Mouse (Mus musculus) spleen, adult 2 months (tissue): Measurements from ENCODE around the gene Prss38. TPM values are rescaled to one million over a fixed set of nuclear protein-coding genes. Genes with fewer than 3 reads are reported as not detected.

Experiments
- DNase-seq, 2 experiments: peaks; one replicate each; pipeline versions ENCODE4 v3.0.0 to v3.0.0-alpha.2; 2012 to 2021; ENCODE audit warnings: low spot score in 2 of 2, low read depth in 1 of 2
- H3K27ac ChIP-seq: fragments of 200-500 bp; 2 replicates; pipeline ENCODE4 v1.5.1; 2012; ENCODE audit warnings: low read length, inconsistent platforms; ENCODE audit not compliant: insufficient read depth
- H3K27me3 ChIP-seq: fragments of 200-500 bp; 2 replicates; pipeline ENCODE4 v1.6.1; 2012; ENCODE audit warnings: mild to moderate bottlenecking, moderate library complexity, low read length, inconsistent platforms; ENCODE audit not compliant: control insufficient read depth, insufficient read depth
- H3K36me3 ChIP-seq: fragments of 200-500 bp; 2 replicates; pipeline ENCODE4 v1.6.1; 2012; ENCODE audit warnings: mild to moderate bottlenecking, low read length, inconsistent platforms; ENCODE audit not compliant: control insufficient read depth, insufficient read depth
- H3K4me1 ChIP-seq: fragments of 200-500 bp; 2 replicates; pipeline ENCODE4 v1.6.1; 2011; ENCODE audit warnings: inconsistent platforms; ENCODE audit not compliant: control insufficient read depth, insufficient read depth, insufficient read length
- H3K4me3 ChIP-seq: fragments of 200-500 bp; 2 replicates; pipeline ENCODE4 v1.5.1; 2011; ENCODE audit warnings: mild to moderate bottlenecking, inconsistent platforms; ENCODE audit not compliant: insufficient read depth, insufficient read length; ENCODE audit errors: extremely low read depth
- CTCF ChIP-seq: fragments of 200-500 bp; IDR thresholded peaks from 2 replicates; pipeline ENCODE4 v1.5.1; 2011; ENCODE audit warnings: mild to moderate bottlenecking, inconsistent platforms; ENCODE audit not compliant: insufficient read depth, insufficient read length, insufficient replicate concordance; ENCODE audit errors: extremely low read depth
- POLR2A ChIP-seq: fragments of 200-500 bp; IDR thresholded peaks from 2 replicates; pipeline ENCODE4 v1.6.1; 2011; ENCODE audit warnings: low read depth, low read length, inconsistent platforms
- WGBS: fragments of 180-500 bp; shearing (Covaris S2); methylation state at CpG from one replicate; pipeline ENCODE4 v1.1.7; 2018; 5-methylcytosine and 5-hydroxymethylcytosine counted together
- polyA plus RNA-seq: library from polyadenylated mRNA; depleted of rRNA; stranded (reverse); fragments of >200 nt; gene quantifications from 2 replicates; pipeline ENCODE4 v1.2.3, GENCODE M21; 2012

Gene Prss38
- polyA plus RNA-seq, 1 experiment, result not detected

DNA sequence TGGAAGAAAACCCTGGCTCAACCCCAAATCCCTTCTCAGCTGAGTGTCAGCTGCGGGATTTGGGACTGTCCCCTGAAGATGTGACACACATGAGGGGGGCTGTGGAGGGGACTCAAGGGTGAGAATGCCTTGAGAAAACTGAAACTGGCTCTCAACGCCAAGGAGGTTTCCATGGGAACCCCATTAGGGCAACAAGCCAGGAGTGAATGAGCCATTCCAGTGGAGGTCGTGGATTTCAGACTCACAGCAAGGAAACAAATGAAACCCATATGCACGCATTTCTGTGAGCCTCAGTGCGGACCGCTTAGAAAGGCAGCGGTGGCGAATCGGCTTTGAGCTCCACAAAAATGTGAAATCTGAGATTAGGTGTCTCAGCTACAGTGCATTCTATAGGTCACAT, 18.1 kb upstream of the Prss38 start:
- Histone ChIP-seq H3K4me3 (no peak overlapping the region), H3K4me1 (no peaks in the 10 kb centered on the region), H3K27ac (no peak overlapping the region), H3K36me3 (no peaks in the 10 kb centered on the region), H3K27me3 (no peaks in the 10 kb centered on the region)
- 79% methylated on average over 9 of the region's 9 CpGs for WGBS
- DNase-seq, result no peak
- TF ChIP-seq CTCF (no peak), POLR2A (no peak)

DNA sequence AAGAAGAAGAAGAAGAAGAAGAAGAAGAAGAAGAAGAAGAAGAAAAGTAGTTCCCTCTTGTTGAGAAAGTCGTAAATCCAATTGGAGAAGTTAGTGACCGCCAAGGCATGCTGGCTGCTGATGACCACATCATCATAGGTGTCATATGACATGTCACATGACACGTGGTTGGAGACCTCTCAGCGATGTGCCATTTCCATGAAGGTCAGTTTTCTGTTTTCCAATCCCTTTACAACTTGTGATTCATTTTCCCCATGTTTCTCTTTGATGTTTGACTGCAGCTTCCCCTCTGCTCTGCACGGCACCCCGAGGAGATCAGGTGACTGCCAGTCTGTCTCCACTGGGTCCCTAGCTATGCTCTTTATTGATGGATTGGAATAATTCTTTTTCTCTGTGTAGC, 16.8 kb upstream of the Prss38 start:
- TF ChIP-seq POLR2A (no peak), CTCF (no peak)
- Histone ChIP-seq H3K27ac (no peak overlapping the region), H3K4me1 (no peaks in the 10 kb centered on the region), H3K36me3 (no peaks in the 10 kb centered on the region), H3K4me3 (no peak overlapping the region), H3K27me3 (no peaks in the 10 kb centered on the region)
- DNase-seq, result no peak
- WGBS, result 38% methylated on average over 6 of the region's 6 CpGs

DNA sequence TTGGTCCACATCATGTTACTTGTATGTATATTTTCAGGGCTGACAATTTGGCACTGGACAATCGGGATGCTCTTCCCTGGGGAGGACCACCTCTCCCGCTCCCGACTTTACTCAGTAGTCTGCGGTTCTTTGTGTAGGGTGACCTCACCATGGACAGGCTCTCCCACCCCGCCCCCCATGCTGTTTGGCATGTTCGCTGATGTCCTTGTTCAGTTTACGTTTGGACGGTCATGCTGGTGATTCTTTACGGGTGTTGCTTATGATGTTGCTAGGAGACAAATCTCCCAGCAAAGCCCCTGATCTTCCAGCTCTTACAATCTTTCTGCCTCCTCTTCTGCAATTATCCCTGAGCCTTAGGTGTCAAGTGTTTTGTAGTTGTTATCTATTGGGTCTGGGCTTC, 15.0 kb upstream of the Prss38 start:
- TF ChIP-seq CTCF, result no peak
- no peak for TF ChIP-seq POLR2A

DNA sequence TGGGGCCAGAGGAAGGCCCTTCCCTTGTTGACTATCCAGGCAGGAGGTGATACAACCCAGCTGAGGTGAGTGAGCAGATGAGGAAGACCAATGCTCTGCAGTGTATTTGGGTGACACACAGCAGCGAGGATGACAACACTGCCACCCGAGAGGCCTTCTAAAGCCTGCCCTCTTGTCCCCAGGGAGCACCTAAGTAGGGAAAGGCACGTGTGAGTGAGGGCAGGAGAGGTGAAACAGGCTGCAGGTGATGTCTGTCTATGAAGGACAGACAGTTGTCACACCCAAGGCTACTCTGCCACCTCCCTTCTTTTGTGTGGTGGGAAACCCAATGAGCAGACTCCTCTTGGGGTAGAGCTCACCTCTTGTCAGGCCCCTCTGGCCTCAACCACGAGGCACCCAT, 14.2 kb upstream of the Prss38 start:
- TF ChIP-seq CTCF, result no peak
- TF ChIP-seq POLR2A, result no peak

More for the DNA sequence above, 15.0 kb upstream of the Prss38 start:
- no peak overlapping the region for H3K27ac ChIP-seq
- no peaks in the 10 kb centered on the region for H3K27me3 ChIP-seq
- no peak overlapping the region for H3K4me3 ChIP-seq
- no peaks in the 10 kb centered on the region for H3K36me3 ChIP-seq
- DNase-seq, result no peak
- WGBS, result 90% methylated on average over 9 of the region's 9 CpGs
- no peaks in the 10 kb centered on the region for H3K4me1 ChIP-seq

DNA sequence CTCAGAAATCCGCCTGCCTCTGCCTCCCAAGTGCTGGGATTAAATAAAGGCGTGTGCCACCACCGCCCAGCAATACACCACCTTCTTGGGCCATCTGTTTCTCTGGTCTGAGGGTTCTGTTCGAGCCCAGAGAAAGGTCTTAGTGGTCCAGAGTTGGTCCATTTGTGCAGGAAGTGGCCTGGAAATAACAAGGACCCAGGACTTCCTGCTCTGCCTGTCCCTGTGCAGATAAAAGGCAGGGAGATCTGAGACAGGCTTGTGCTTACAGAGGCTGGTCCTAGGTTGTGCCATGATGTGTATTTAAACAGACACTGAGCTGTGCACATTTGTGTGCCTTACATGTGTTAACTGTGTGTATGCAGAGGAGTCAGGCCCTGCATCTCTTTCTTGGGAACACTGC, 13.3 kb upstream of the Prss38 start:
- no peaks in the 10 kb centered on the region for H3K36me3 ChIP-seq
- H3K4me3 ChIP-seq, result no peak overlapping the region
- H3K27ac ChIP-seq, result no peak overlapping the region
- H3K4me1 ChIP-seq, result no peaks in the 10 kb centered on the region
- DNase-seq, result no peak
- H3K27me3 ChIP-seq, result no peaks in the 10 kb centered on the region
- WGBS, result 68% methylated on average over 4 of the region's 4 CpGs
- no peak for TF ChIP-seq POLR2A
- TF ChIP-seq CTCF, result no peak

More for the DNA sequence above, 14.2 kb upstream of the Prss38 start:
- WGBS, result 37% methylated on average over 4 of the region's 4 CpGs
- DNase-seq, result no peak
- H3K4me1 ChIP-seq, result no peaks in the 10 kb centered on the region
- H3K27me3 ChIP-seq, result no peaks in the 10 kb centered on the region
- H3K36me3 ChIP-seq, result no peaks in the 10 kb centered on the region
- no peak overlapping the region for H3K4me3 ChIP-seq
- H3K27ac ChIP-seq, result no peak overlapping the region

DNA sequence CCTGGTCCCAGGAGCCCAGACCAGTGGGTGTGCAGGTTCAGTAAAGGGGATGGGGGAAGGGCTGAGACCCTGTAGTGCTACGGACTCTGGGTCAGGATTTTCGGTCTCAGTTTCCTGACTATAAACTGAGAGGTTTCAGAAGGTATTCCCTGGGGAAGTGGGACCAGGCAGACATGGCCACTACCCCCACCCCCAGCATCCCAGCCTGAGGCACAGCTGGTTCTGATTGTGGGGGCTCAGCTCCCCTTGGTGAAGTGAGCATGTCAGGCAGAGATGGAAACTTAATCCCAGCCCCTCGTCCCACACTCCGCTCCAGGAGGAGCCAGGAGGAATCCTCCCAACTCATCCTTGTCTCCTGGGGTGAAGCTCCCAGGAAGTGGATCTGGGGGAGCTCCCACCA, 12.0 kb upstream of the Prss38 start:
- DNase-seq, result no peak
- 81% methylated on average over 4 of the region's 4 CpGs for WGBS
- Histone ChIP-seq H3K27ac (no peak overlapping the region), H3K4me3 (no peak overlapping the region), H3K36me3 (no peaks in the 10 kb centered on the region), H3K4me1 (no peaks in the 10 kb centered on the region), H3K27me3 (no peaks in the 10 kb centered on the region)
- TF ChIP-seq CTCF (no peak), POLR2A (no peak)

DNA sequence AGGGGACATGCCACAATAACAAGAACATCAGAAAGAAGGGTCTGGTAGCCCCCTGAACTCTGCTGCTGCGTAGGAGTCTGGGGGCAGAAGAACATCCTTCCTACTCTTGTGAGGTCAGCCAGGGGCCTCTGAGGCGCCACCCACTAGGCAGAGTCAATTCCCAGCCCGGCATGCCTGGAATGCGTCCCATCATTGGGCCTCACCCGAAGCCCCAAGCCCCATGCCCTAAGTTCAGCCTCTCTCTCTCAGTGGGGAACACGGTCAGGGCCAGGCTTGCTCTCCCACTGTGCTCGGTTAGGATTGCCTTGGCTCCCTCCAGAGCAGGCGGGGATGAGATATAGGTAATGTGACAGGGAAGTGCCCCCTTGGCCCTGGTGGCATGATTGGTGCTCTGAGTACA, 9.7 kb upstream of the Prss38 start:
- no peak overlapping the region for H3K4me3 ChIP-seq
- H3K27me3 ChIP-seq, result no peaks in the 10 kb centered on the region
- no peaks in the 10 kb centered on the region for H3K4me1 ChIP-seq
- H3K27ac ChIP-seq, result no peak overlapping the region
- no peaks in the 10 kb centered on the region for H3K36me3 ChIP-seq
- no peak for DNase-seq
- WGBS, result 66% methylated on average over 8 of the region's 8 CpGs
- TF ChIP-seq CTCF (no peak), POLR2A (no peak)
